Mouse (Mus musculus) C2C12 (cell line): ENCODE measurements at regions not wholly inside any gene's neighbourhood (a gene's known extent, or its start where the extent isn't known, plus 50 kb on each side); places are given as distances from the start of the nearest gene placed in this dataset.

Experiments used
- H3K27me3 ChIP-seq: one replicate; pipeline ENCODE4 v1.6.1; 2011; ENCODE audit not compliant: control insufficient read depth, insufficient read depth, insufficient read length
- H3K36me3 ChIP-seq: one replicate; pipeline ENCODE4 v1.6.1; 2011; ENCODE audit not compliant: control insufficient read depth, insufficient read depth
- H3K4me3 ChIP-seq: one replicate; pipeline ENCODE4 v1.5.1; 2011; ENCODE audit warnings: mild to moderate bottlenecking, control low read depth; ENCODE audit not compliant: poor library complexity, insufficient read depth, severe bottlenecking
- H3K79me2 ChIP-seq: one replicate; pipeline ENCODE4 v1.6.1; 2011; ENCODE audit not compliant: control insufficient read depth, insufficient read depth
- H3K79me3 ChIP-seq: one replicate; pipeline ENCODE4 v1.6.1; 2011; ENCODE audit warnings: low read depth, control low read depth
- H3ac ChIP-seq: one replicate; pipeline ENCODE3; 2011; ENCODE audit warnings: low read depth; ENCODE audit not compliant: control insufficient read depth, insufficient read length
- CEBPB ChIP-seq: IDR thresholded peaks from one replicate; pipeline ENCODE4 v1.6.1; 2011; ENCODE audit warnings: low read depth, mild to moderate bottlenecking, control low read depth, moderate library complexity
- CTCF ChIP-seq: IDR thresholded peaks from one replicate; pipeline ENCODE4 v1.5.1; 2011; ENCODE audit not compliant: control insufficient read depth, insufficient read depth, insufficient read length
- FOSL1 ChIP-seq: IDR thresholded peaks from one replicate; pipeline ENCODE4 v1.8.0; 2011; ENCODE audit warnings: mild to moderate bottlenecking, low read length; ENCODE audit not compliant: poor library complexity, insufficient read depth, severe bottlenecking
- MAX ChIP-seq: IDR thresholded peaks from one replicate; pipeline ENCODE4 v1.6.1; 2011; ENCODE audit warnings: mild to moderate bottlenecking, control low read depth
- MYOD1 ChIP-seq: IDR thresholded peaks from one replicate; pipeline ENCODE4 v1.6.1; 2011; ENCODE audit warnings: low read depth; ENCODE audit not compliant: control insufficient read depth, insufficient read length
- MYOG ChIP-seq: IDR thresholded peaks from one replicate; pipeline ENCODE4 v1.6.1; 2011; ENCODE audit not compliant: control insufficient read depth, insufficient read length; ENCODE audit errors: extremely low read depth
- USF1 ChIP-seq: IDR thresholded peaks from one replicate; pipeline ENCODE4 v1.6.1; 2011; ENCODE audit warnings: low read depth, mild to moderate bottlenecking, control low read depth, moderate library complexity

DNA sequence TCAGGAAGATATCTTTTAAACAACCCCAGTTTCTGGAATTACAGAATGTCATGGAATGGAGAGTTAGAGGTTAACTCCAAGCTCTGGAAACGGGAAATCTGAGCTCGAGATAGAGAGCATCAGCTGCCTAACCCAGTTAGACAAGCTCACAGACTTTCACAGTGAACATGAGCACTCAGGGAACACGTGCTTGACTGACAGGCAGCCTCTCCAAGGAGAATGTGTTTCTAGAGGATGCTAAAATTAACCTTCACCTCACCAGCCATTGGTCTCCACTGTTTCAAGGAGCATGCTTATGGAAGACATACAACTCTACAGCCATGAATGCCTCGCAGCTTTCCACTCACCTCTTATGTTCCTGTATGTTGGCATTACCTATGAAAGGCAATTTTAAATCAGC, 203.0 kb downstream of the Ankrd50 start:
- TF ChIP-seq MYOD1: no peak
- TF ChIP-seq CTCF: no peak
- TF ChIP-seq MYOG: no peak
- no peak for TF ChIP-seq MAX
- no peak for TF ChIP-seq FOSL1
- TF ChIP-seq USF1: no peak
- no peak for TF ChIP-seq CEBPB
- Histone ChIP-seq H3K79me3 (no peaks in the 10 kb centered on the region), H3K27me3 (no peaks in the 10 kb centered on the region)

GRCm38 (mm10) chr3:38280876-38281275, 203.8 kb downstream of the Ankrd50 start:
- no peak overlapping the region for H3ac ChIP-seq
- H3K36me3 ChIP-seq: no peaks in the 10 kb centered on the region
- no peaks in the 10 kb centered on the region for H3K27me3 ChIP-seq
- no peak overlapping the region for H3K4me3 ChIP-seq
- H3K79me3 ChIP-seq: no peaks in the 10 kb centered on the region
- TF ChIP-seq CTCF (no peak), MAX (no peak), USF1 (no peak), MYOG (no peak), MYOD1 (no peak), FOSL1 (no peak), CEBPB (no peak)
- H3K79me2 ChIP-seq: no peaks in the 10 kb centered on the region

More for the DNA sequence above, 203.0 kb downstream of the Ankrd50 start:
- Histone ChIP-seq H3K79me2 (no peaks in the 10 kb centered on the region), H3ac (no peak overlapping the region), H3K36me3 (no peaks in the 10 kb centered on the region), H3K4me3 (no peak overlapping the region)

DNA sequence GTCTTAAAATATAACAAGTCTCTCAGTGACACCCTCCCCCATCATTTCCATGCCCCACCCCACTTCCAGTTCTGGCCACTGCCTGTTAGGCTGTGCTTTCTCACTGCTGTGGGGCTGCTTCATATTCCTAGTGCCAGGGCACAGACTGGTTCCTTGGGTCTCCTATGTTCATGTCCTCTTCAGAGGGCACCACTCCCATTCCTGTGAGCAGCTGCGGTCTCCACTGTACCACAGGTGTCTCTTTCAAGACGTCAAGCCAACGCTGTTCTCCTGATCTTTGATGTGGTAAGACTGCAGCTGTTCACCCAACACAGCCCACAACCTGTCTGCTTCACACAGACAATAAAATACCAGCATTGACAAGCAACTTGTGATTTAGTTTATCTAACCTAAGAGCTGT, 204.5 kb downstream of the Ankrd50 start:
- no peak overlapping the region for H3ac ChIP-seq
- no peak overlapping the region for H3K4me3 ChIP-seq
- no peak for TF ChIP-seq MAX
- peak; percentile 29 for TF ChIP-seq MYOD1
- no peaks in the 10 kb centered on the region for H3K79me2 ChIP-seq
- no peaks in the 10 kb centered on the region for H3K79me3 ChIP-seq
- no peaks in the 10 kb centered on the region for H3K27me3 ChIP-seq
- no peaks in the 10 kb centered on the region for H3K36me3 ChIP-seq

- no peak for TF ChIP-seq MYOG
- TF ChIP-seq CTCF: no peak
- peak; percentile 50 for TF ChIP-seq MYOD1
- no peak for TF ChIP-seq CEBPB
- peak; percentile 61 for TF ChIP-seq FOSL1
- TF ChIP-seq MAX: peak; percentile 28
- TF ChIP-seq USF1: no peak
- H3K79me3 ChIP-seq: no peaks in the 10 kb centered on the region
- no peak overlapping the region for H3K4me3 ChIP-seq
- H3K27me3 ChIP-seq: no peaks in the 10 kb centered on the region
- no peaks in the 10 kb centered on the region for H3K36me3 ChIP-seq
- no peak overlapping the region for H3ac ChIP-seq
- no peaks in the 10 kb centered on the region for H3K79me2 ChIP-seq
These were observed 207.6 kb downstream of the Ankrd50 start for GRCm38 (mm10) chr3:38276948-38277504.

DNA sequence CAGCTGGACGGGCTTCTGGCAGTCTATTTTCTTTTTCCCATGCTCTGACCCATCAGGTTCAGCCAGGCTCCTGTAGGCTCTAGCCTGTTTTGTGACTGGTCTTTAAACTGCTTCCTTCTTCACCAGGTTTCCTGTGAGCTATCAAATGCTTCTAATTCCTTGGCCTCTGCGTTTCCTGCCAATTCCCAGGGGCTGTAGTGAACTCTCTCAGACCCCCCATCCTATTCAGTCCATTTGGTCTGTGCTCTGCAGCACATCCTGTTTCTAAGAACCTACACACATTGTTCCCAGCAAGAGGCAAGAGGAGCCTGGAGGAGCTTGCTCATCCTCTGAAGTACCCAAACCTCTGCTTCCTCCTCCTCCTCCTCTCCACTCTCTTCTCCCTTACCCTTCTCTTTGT, 209.3 kb downstream of the Ankrd50 start:
- no peak overlapping the region for H3K4me3 ChIP-seq
- no peaks in the 10 kb centered on the region for H3K79me3 ChIP-seq
- H3K36me3 ChIP-seq: no peaks in the 10 kb centered on the region
- TF ChIP-seq MAX (no peak), MYOD1 (no peak), USF1 (no peak), MYOG (no peak), FOSL1 (no peak), CEBPB (no peak), CTCF (no peak)
- H3K79me2 ChIP-seq: no peaks in the 10 kb centered on the region
- H3K27me3 ChIP-seq: no peaks in the 10 kb centered on the region
- H3ac ChIP-seq: no peak overlapping the region

- no peaks in the 10 kb centered on the region for H3K79me3 ChIP-seq
- H3K36me3 ChIP-seq: no peaks in the 10 kb centered on the region
- H3ac ChIP-seq: no peak overlapping the region
- TF ChIP-seq MYOG (no peak), MYOD1 (no peak), MAX (no peak), USF1 (no peak), CEBPB (no peak), FOSL1 (no peak), CTCF (no peak)
- H3K27me3 ChIP-seq: no peaks in the 10 kb centered on the region
- H3K79me2 ChIP-seq: no peaks in the 10 kb centered on the region
- H3K4me3 ChIP-seq: no peak overlapping the region
These were observed 213.9 kb downstream of the Ankrd50 start for GRCm38 (mm10) chr3:38270742-38271141.
